Mouse (Mus musculus) heart, adult 8-10 months (tissue): Measurements from ENCODE around the gene Wdr82. TPM values are rescaled to one million over a fixed set of nuclear protein-coding genes. Genes with fewer than 3 reads are reported as not detected.

ENCODE experiments used
- DNase-seq: peaks from one replicate; pipeline ENCODE4 v3.0.0; 2022; ENCODE audit warnings: low spot score
- microRNA-seq: library from miRNA; unstranded; fragments of <30 nt; microRNA quantifications from one replicate; pipeline ENCODE4 v1.2.0, GENCODE M21; 2022
- total RNA-seq, 4 experiments: library from RNA; stranded (reverse); gene quantifications; 2 replicates each; pipeline ENCODE4 v1.2.4; 2022

The Wdr82 gene
- total RNA-seq, 4 experiments from 2014 or later = 29.6 to 38.5 (median 34.0) TPM

- no peak for DNase-seq
Measured at GRCm38 (mm10) chr9:106225469-106226150, 54.9 kb downstream of the Wdr82 start.

GRCm38 (mm10) chr9:106226151-106226682 lies 55.5 kb downstream of the Wdr82 start:
- no peak for DNase-seq

- DNase-seq = no peak
Measured at GRCm38 (mm10) chr9:106227790-106228429, 57.2 kb downstream of the Wdr82 start.

GRCm38 (mm10) chr9:106230051-106230733 lies 59.5 kb downstream of the Wdr82 start:
- no peak for DNase-seq

- no peak for DNase-seq
Measured at GRCm38 (mm10) chr9:106230734-106231106, 60.0 kb downstream of the Wdr82 start.

- DNase-seq = no peak
Measured at GRCm38 (mm10) chr9:106231220-106231619, 60.5 kb downstream of the Wdr82 start.

GRCm38 (mm10) chr9:106231816-106232215 lies 61.1 kb downstream of the Wdr82 start:
- no peak for DNase-seq

GRCm38 (mm10) chr9:106232956-106233355 lies 62.2 kb downstream of the Wdr82 start:
- no peak for DNase-seq

- no peak for DNase-seq
Measured at GRCm38 (mm10) chr9:106233953-106234352, 63.2 kb downstream of the Wdr82 start.

- no peak for DNase-seq
Measured at GRCm38 (mm10) chr9:106235194-106235830, 64.6 kb downstream of the Wdr82 start.

GRCm38 (mm10) chr9:106236156-106236817 lies 65.6 kb downstream of the Wdr82 start:
- DNase-seq = no peak

- DNase-seq = no peak
Measured at GRCm38 (mm10) chr9:106236818-106237211, 66.1 kb downstream of the Wdr82 start.

- no peak for DNase-seq
Measured at GRCm38 (mm10) chr9:106237401-106237800, 66.7 kb downstream of the Wdr82 start.

GRCm38 (mm10) chr9:106237878-106238277 lies 67.2 kb downstream of the Wdr82 start:
- DNase-seq = no peak

Small RNA genes within 50 kb of the gene (microRNA-seq; reads per million reads assigned to microRNA genes)
- gene Mir135a-1 = not detected
- 103,982 reads per million, percentile 100 among the genes with 10 or more reads in this experiment for gene Mirlet7g

Other genes starting within 250 kb of the Wdr82 start
- gene Col6a5, start 210.3 kb upstream of the Wdr82 start, total RNA-seq = under 1 TPM; 0.11 to 0.25 (median 0.18) TPM
- not detected for gene Col6a4, start 74.1 kb upstream of the Wdr82 start, total RNA-seq
- 1 to 10 TPM; 1.5 to 2.6 (median 1.9) TPM for gene Glyctk, start 12.8 kb upstream of the Wdr82 start, total RNA-seq
- gene Ppm1m, start 28.8 kb downstream of the Wdr82 start, total RNA-seq = 10 to 100 TPM in 3 of 4 experiments, 1 to 10 TPM in 1; 9.4 to 12.8 (median 12.3) TPM
- gene Twf2, start 32.2 kb downstream of the Wdr82 start, total RNA-seq = 100 to 1,000 TPM; 188 to 245 (median 236) TPM
- under 1 TPM; 0.33 to 0.57 (median 0.42) TPM for gene Tlr9, start 51.7 kb downstream of the Wdr82 start, total RNA-seq
- 100 to 1,000 TPM; 335 to 477 (median 407) TPM for gene Alas1, start 77.7 kb downstream of the Wdr82 start, total RNA-seq
- gene Poc1a, start 110.1 kb downstream of the Wdr82 start, total RNA-seq = 1 to 10 TPM; 3.2 to 4.9 (median 4.7) TPM
- 10 to 100 TPM; 53.4 to 67.0 (median 62.7) TPM for gene Dusp7, start 197.7 kb downstream of the Wdr82 start, total RNA-seq